Mouse (Mus musculus) heart, adult 2 months (tissue): Measurements from ENCODE around the gene Pwwp2b.

Source experiments
- CTCF ChIP-seq: fragments of 200-600 bp; IDR thresholded peaks from 2 replicates; pipeline ENCODE4 v1.8.1; 2022; ENCODE audit warnings: antibody characterized with exemption, mild to moderate bottlenecking, moderate library complexity
- EP300 ChIP-seq: fragments of 200-500 bp; IDR thresholded peaks from 2 replicates; pipeline ENCODE4 v1.6.1; 2011; ENCODE audit warnings: low read depth, low read length, control low read depth; ENCODE audit not compliant: insufficient read depth
- POLR2A ChIP-seq: fragments of 200-500 bp; IDR thresholded peaks from 2 replicates; pipeline ENCODE4 v1.6.1; 2011; ENCODE audit warnings: mild to moderate bottlenecking, low read depth, low read length, control low read depth; ENCODE audit not compliant: insufficient read depth

GRCm38 (mm10) chr7:139281195-139281594, 32.9 kb downstream of the Pwwp2b start:
- TF ChIP-seq CTCF = no peak
- no peak for TF ChIP-seq POLR2A
- TF ChIP-seq EP300 = no peak
